ENCODE assay signal across 26 mouse cellular contexts in the genomic region with DNA sequence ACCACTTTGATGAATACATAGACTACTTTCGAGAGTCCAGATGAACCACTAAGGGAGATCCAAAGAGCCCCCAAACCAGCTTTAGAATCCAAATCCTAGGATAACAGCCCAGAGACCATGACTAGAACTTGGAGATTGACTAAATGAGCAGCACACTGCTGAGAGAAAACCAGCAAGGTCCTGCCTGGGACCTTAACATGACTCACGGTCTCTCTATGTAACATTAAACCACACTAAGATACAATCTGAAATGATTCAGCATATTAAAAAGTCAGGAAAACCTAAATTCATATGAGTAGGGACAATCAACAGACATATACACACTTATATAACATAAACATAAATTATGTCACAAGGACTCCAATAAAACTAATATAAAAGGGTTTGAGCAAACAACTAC.
"Had no signal": no experiment of that assay in that cellular context is flagged by ENCODE, and none has a peak within 500 bp of the region (broad histone marks: within the 10 kb centered on the region; RNA-seq: fewer than 3 reads in every experiment).

No protein-coding gene starts in this region.

- H3K27me3 ChIP-seq: heart, embryonic 12.5 days; hindbrain, embryonic 13.5 days; hindbrain, embryonic 15.5 days; kidney, embryonic 15.5 days; limb, embryonic 12.5 days; liver, embryonic 13.5 days; liver, embryonic 15.5 days had no signal

- H3K4me1 ChIP-seq: heart, embryonic 10.5 days; hindbrain, embryonic 10.5 days; hindbrain, embryonic 13.5 days; hindbrain, embryonic 15.5 days; liver, embryonic 13.5 days; liver, embryonic 15.5 days had no signal

- DNase-seq: gastrocnemius, adult 2 months; gastrocnemius, postnatal 10 days; gastrocnemius, postnatal 25 days; heart, postnatal 10 days; heart, postnatal 4 days; kidney, adult 11 months; kidney, adult 2 months; kidney, adult 9 months; kidney, postnatal 14 days; kidney, postnatal 36 days; liver; liver, embryonic 13.5 days had no signal

- ATAC-seq: hindbrain, postnatal 0 days; intestine, embryonic 16.5 days had no signal

- H3K9me3 ChIP-seq: heart, embryonic 10.5 days; heart, embryonic 12.5 days; hindbrain, embryonic 10.5 days; hindbrain, embryonic 13.5 days; hindbrain, embryonic 15.5 days; kidney, embryonic 15.5 days; limb, embryonic 10.5 days; limb, embryonic 12.5 days; liver, embryonic 13.5 days; liver, embryonic 15.5 days had no signal

- H3K4me3 ChIP-seq: gastrocnemius, adult 2 months; heart, embryonic 10.5 days; heart, embryonic 12.5 days; hindbrain, embryonic 10.5 days; hindbrain, embryonic 13.5 days; hindbrain, embryonic 15.5 days; kidney, embryonic 15.5 days; left cerebral cortex, adult 2 months; limb, embryonic 10.5 days; limb, embryonic 12.5 days; liver, embryonic 13.5 days; liver, embryonic 15.5 days had no signal

- H3K36me3 ChIP-seq: heart, embryonic 10.5 days; heart, embryonic 12.5 days; hindbrain, embryonic 10.5 days; hindbrain, embryonic 13.5 days; hindbrain, embryonic 15.5 days; kidney, embryonic 15.5 days; limb, embryonic 10.5 days; limb, embryonic 12.5 days; liver, embryonic 13.5 days; liver, embryonic 15.5 days had no signal

- H3K9ac ChIP-seq: heart, embryonic 12.5 days; hindbrain, embryonic 13.5 days; hindbrain, embryonic 15.5 days; kidney, embryonic 15.5 days; limb, embryonic 12.5 days; liver, embryonic 13.5 days; liver, embryonic 15.5 days had no signal

- H3K27ac ChIP-seq: gastrocnemius, adult 2 months; heart, embryonic 10.5 days; hindbrain, embryonic 10.5 days; hindbrain, embryonic 13.5 days; hindbrain, embryonic 15.5 days; hindbrain, postnatal 0 days; kidney, embryonic 15.5 days; kidney, postnatal 0 days; left cerebral cortex, adult 2 months; limb, embryonic 10.5 days; limb, embryonic 12.5 days; liver, embryonic 13.5 days; liver, embryonic 15.5 days had no signal

- H3K4me2 ChIP-seq: heart, embryonic 12.5 days; hindbrain, embryonic 13.5 days; hindbrain, embryonic 15.5 days; kidney, embryonic 15.5 days; limb, embryonic 12.5 days; liver, embryonic 11.5 days; liver, embryonic 13.5 days; liver, embryonic 15.5 days had no signal
